Mouse (Mus musculus) bone marrow macrophage, adult 2 months (primary cell): ENCODE measurements at regions not wholly inside any gene's neighbourhood (a gene's known extent, or its start where the extent isn't known, plus 50 kb on each side); places are given as distances from the start of the nearest gene placed in this dataset.

ENCODE experiments used
- CTCF ChIP-seq: IDR thresholded peaks from 2 replicates; pipeline ENCODE4 v1.5.1; 2012; ENCODE audit warnings: low read depth, mild to moderate bottlenecking, low read length, moderate library complexity
- POLR2A ChIP-seq: IDR thresholded peaks from 2 replicates; pipeline ENCODE4 v1.6.1; 2012; ENCODE audit warnings: mild to moderate bottlenecking, low read depth, low read length, borderline replicate concordance

- no peak for TF ChIP-seq CTCF
- no peak for TF ChIP-seq POLR2A
Observed at GRCm38 (mm10) chr4:30904966-30905365, 1058.9 kb upstream of the Map3k7 start.
